Mouse (Mus musculus) forebrain, embryonic 16.5 days (tissue): ENCODE results near the gene Dlst. TPM values are rescaled to one million over a fixed set of nuclear protein-coding genes. Genes with fewer than 3 reads are reported as not detected.

Experiments
- ATAC-seq: fragments of 200-750 bp; cut with Nextera tagmentation; 2 replicates; pipeline ENCODE4 v1.8.0; 2017; ENCODE audit warnings: mild to moderate bottlenecking, moderate library complexity
- H3K27ac ChIP-seq: fragments of 300-500 bp; sonication (generic); 2 replicates; pipeline ENCODE4 v1.5.1; 2014; ENCODE audit warnings: low read length, control low read depth
- H3K27me3 ChIP-seq: fragments of 300-500 bp; sonication (generic); replicated peaks from 2 replicates; pipeline ENCODE4 v1.6.1; 2014; ENCODE audit warnings: low read length; ENCODE audit not compliant: control insufficient read depth, insufficient read depth
- H3K36me3 ChIP-seq: fragments of 300-500 bp; sonication (generic); 2 replicates; pipeline ENCODE4 v1.6.1; 2014; ENCODE audit not compliant: control insufficient read depth, insufficient read depth
- H3K4me1 ChIP-seq: fragments of 300-500 bp; sonication (generic); replicated peaks from 2 replicates; pipeline ENCODE4 v1.6.1; 2014; ENCODE audit warnings: low read length; ENCODE audit not compliant: control insufficient read depth, insufficient read depth
- H3K4me2 ChIP-seq: fragments of 300-500 bp; sonication (generic); 2 replicates; pipeline ENCODE4 v1.6.1; 2014; ENCODE audit warnings: mild to moderate bottlenecking, low read length, control low read depth
- H3K4me3 ChIP-seq: fragments of 300-500 bp; sonication (generic); replicated peaks from 2 replicates; pipeline ENCODE4 v1.5.1; 2014; ENCODE audit warnings: mild to moderate bottlenecking, low read length, control low read depth
- H3K9ac ChIP-seq: fragments of 300-500 bp; sonication (generic); replicated peaks from 2 replicates; pipeline ENCODE4 v1.6.1; 2014; ENCODE audit warnings: low read depth, low read length, control low read depth
- H3K9me3 ChIP-seq: fragments of 300-500 bp; sonication (generic); 2 replicates; pipeline ENCODE4 v1.6.1; 2016; ENCODE audit warnings: low read length; ENCODE audit not compliant: control insufficient read depth
- WGBS: fragments of 180-500 bp; shearing (Covaris S2); extraction: QIAGEN DNeasy Blood & Tissue Kit; methylation state at CpG from one replicate; pipeline ENCODE4 v1.1.7; 2014; 5-methylcytosine and 5-hydroxymethylcytosine counted together
- polyA plus RNA-seq: library from polyadenylated mRNA; unstranded; fragments of >200 nt; fragmentation: Nextera tagmentation; extraction: Ambion mirVana; gene quantifications from 2 replicates; pipeline ENCODE4 v1.2.1, GENCODE M21; 2015

The Dlst gene
- polyA plus RNA-seq: 102 and 106 TPM in 2 replicates

DNA sequence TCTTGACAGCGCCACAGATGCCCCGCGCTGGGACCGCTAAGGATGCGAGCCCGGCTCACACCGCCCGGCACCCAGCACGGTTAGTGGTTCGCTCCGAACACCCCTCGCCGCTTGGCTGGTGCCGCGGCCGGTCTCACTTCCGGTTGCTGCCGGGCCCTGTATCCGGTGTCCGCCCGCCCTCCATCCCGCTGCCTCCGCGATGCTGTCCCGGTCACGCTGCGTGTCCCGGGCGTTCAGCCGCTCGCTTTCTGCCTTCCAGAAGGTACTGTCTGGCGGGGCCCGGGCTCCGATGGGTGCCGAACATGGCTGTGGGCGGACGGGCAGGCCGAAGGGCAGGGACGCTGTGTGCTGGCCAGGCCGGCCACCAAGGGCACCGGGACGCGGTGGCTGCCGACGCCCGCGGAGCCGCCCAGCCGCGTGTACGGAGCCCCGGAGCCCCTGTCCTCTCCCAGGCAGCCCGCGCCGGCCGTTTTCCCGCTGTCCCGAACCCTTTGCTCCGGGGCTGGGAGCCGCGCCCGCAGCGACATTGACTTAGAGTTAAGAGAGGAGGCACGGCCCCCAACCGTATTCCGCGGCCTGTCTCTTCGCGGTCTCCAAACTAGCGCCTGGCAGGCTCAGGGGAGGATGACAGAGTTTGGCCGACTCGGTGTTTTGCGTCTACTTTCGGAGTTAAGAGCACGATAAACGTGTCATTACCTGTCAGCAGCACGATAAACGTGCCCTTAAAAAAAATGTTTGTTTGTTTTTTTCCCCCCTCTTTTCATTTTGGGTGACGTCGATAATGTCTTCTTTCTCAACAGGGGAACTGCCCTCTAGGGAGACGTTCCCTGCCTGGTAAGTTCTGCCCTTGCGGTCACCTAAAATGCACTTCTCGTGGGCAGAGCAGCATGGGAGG is at the start of gene Dlst, which contains the start of gene Prox2:
Gene Dlst, plus strand, starts transcription at position 136 of the 895 bp plus-strand sequence.
Gene Prox2, minus strand, starts transcription at position 62 of the 895 bp plus-strand sequence.
- Histone ChIP-seq H3K4me2 (peak within 1 kb of the TSS; percentile 78), H3K27me3 (no peaks in the 10 kb centered on the region), H3K4me1 (peaks cover 27% of the 10 kb centered on the region), H3K36me3 (no peaks in the 10 kb centered on the region), H3K9ac (peak within 1 kb of the TSS; percentile 90), H3K27ac (peak within 1 kb of the TSS; percentile 66), H3K9me3 (no peaks in the 10 kb centered on the region), H3K4me3 (peak within 1 kb of the TSS; percentile 76)
- ATAC-seq: peak; percentile 99
- under 1% methylated on average over 82 of the region's 83 CpGs for WGBS

DNA sequence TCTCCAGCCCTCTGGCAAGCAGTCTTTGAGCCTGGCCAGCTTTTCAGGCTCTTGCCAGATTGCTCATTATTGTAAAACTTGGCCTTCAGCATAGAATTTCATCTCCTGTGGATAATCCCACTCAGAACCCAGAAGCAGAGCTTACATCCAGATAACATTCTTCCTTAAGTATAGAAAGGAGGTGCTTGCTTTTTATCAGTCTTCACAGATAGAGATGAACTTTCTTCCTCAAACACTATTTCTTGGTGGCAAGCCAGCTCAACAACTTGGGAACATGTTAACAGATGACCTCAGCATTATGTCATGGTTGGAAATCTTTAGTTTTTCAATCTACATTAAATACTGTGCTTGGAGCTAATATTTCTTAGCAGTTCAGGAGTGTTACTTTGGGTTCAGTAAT is 39.6 kb upstream of the Dlst start:
- no peak for ATAC-seq
- Histone ChIP-seq H3K27ac (no peak overlapping the region), H3K27me3 (no peaks in the 10 kb centered on the region), H3K4me1 (no peaks in the 10 kb centered on the region; the same call in 1 of the 2 replicates), H3K36me3 (peaks cover 18% of the 10 kb centered on the region), H3K4me3 (no peak overlapping the region), H3K9ac (no peak overlapping the region), H3K4me2 (no peak overlapping the region), H3K9me3 (no peaks in the 10 kb centered on the region)

DNA sequence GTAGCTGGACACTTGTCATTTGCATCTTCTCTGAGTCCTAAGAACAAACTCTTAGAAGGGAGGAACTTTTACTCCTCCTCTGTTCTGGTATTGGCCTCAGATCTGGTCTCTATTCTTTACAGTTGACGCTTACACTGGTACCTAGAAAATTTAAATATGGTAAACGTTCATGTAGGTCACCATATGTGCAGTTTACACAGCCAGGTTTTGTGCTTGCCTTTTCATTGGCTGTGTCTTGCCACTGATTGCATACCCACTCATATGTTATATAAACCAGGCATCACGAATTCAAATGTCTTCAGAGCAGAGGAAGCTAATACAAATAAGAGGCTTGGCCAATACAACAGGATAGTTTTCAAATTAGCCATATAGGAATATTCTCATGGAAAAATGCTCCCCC is 33.5 kb upstream of the Dlst start:
- Histone ChIP-seq H3K4me3 (no peak overlapping the region), H3K27ac (no peak overlapping the region), H3K36me3 (peaks cover 5% of the 10 kb centered on the region; the same call in 1 of the 2 replicates), H3K4me2 (no peak overlapping the region), H3K27me3 (no peaks in the 10 kb centered on the region), H3K9ac (no peak overlapping the region), H3K4me1 (no peaks in the 10 kb centered on the region), H3K9me3 (no peaks in the 10 kb centered on the region)
- no peak for ATAC-seq
- WGBS: 78% methylated on average over 3 of the region's 3 CpGs

DNA sequence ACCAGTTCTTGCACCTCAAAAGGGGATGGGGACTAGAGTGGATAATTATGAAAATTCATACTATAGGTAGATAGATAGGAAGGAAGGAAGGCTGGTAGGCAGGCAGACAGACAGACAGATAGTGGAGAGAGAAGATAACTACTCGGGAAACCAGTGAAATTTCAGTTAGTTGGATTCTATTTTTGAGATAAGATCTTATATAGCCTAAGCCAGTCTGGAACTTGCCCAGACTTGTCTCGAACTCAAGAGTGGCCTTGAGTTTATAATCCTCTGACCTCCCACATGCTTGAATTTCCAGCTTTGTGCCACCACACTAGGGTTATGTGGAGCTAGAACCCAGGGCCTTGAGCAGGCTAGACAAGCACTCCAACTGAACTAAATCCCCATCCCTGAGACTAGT is 26.4 kb upstream of the Dlst start:
- ATAC-seq: no peak
- Histone ChIP-seq H3K9me3 (no peaks in the 10 kb centered on the region), H3K27ac (no peak overlapping the region), H3K9ac (no peak overlapping the region), H3K4me2 (no peak overlapping the region), H3K4me1 (no peaks in the 10 kb centered on the region), H3K4me3 (no peak overlapping the region), H3K36me3 (peaks cover 8% of the 10 kb centered on the region), H3K27me3 (no peaks in the 10 kb centered on the region)
- WGBS: 84% methylated on average over 2 of the region's 2 CpGs

DNA sequence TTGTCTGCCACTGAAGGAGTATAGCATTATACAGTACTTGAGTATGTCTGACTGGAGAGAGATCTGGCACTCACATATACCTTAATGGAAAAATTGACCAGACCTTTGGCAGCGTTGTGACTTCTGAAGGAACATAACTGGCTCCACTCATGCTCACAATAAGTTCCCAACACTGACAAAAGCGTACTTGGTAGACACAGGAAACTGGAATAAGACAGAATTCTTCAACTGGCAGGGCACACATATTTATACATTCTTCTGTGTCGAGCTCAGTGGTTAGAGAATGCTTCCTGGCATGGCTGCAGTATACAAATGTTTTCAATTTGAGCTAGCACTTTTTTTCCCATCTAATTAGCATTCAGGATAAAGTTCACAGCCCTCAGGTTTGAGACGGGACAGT is 25.7 kb upstream of the Dlst start:
- ATAC-seq: no peak
- Histone ChIP-seq H3K4me1 (no peaks in the 10 kb centered on the region), H3K27me3 (no peaks in the 10 kb centered on the region), H3K9ac (no peak overlapping the region), H3K36me3 (peaks cover 8% of the 10 kb centered on the region), H3K4me3 (no peak overlapping the region), H3K27ac (no peak overlapping the region), H3K9me3 (no peaks in the 10 kb centered on the region), H3K4me2 (no peak overlapping the region)
- WGBS: 75% methylated on average over 4 of the region's 4 CpGs

DNA sequence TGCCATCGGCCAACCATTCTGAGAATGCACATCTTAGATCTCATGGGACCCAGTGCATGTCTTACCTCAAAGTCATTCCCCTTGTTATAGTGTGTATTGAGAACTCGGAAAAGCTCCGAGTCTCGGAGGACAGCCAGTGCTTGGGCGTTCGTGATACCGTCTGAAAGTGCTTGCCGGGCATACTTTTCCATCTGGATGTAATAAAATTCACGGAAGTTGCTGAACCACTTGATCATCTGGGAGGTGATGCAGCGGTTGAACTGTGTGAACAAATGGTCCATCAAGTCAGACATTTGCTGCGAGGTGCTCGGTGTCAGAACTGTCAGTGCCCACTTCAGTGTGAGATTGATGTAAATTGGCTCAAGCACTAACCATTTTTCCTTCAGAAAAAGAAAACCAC is 22.8 kb upstream of the Dlst start:
- peaks cover 8% of the 10 kb centered on the region for H3K36me3 ChIP-seq
- WGBS: 97% methylated on average over 12 of the region's 12 CpGs
- H3K4me2 ChIP-seq: no peak overlapping the region

DNA sequence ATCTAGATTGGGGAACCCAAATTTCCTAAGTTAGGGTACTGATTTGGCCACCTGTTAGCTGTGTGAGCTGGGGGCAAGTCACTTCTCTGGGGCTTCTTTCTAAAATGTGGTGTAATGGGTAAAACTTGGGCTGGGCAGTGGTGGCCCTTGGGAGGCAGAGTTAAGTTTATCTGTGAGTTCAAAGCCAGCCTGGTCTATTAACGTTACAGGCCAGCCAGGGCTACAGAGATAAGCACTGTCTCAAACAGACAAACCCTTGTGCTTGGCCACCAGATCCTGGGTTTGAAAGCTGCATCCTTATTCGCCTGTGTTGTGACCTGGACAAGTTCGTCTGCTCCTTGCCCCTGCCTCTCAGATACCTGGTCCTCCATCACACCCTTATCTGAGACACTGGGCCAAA is 19.4 kb upstream of the Dlst start:
- no peak for ATAC-seq
- Histone ChIP-seq H3K27me3 (no peaks in the 10 kb centered on the region), H3K4me3 (no peak overlapping the region), H3K4me2 (no peak overlapping the region), H3K4me1 (no peaks in the 10 kb centered on the region; the same call in 1 of the 2 replicates), H3K27ac (no peak overlapping the region), H3K9ac (no peak overlapping the region), H3K9me3 (no peaks in the 10 kb centered on the region), H3K36me3 (peaks cover 8% of the 10 kb centered on the region)
- WGBS: 88% methylated on average over 3 of the region's 3 CpGs

More for the DNA sequence above, 22.8 kb upstream of the Dlst start:
- Histone ChIP-seq H3K9ac (no peak overlapping the region), H3K27ac (no peak overlapping the region), H3K4me1 (no peaks in the 10 kb centered on the region), H3K4me3 (no peak overlapping the region), H3K9me3 (no peaks in the 10 kb centered on the region), H3K27me3 (no peaks in the 10 kb centered on the region)
- no peak for ATAC-seq

DNA sequence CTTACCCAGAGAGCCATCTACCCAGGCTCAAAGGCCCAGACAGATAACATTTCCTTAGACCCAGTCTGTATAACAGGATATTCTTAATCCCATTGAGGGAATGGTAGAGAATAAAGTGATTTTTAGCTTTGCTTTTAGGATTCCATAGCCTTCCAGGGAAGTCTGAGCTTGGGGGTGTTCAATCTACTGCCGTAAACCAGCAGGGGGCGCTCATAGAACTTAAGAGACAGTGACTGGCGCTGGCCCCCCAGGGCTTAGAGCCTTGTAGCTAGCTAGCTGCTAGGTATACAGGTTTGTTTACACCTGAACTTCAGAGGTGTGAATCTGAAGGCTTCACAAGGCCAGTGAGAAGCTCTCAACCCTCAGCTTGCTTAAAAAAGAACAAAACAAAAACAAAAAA is 18.4 kb upstream of the Dlst start:
- Histone ChIP-seq H3K9me3 (no peaks in the 10 kb centered on the region), H3K4me1 (no peaks in the 10 kb centered on the region; the same call in 1 of the 2 replicates)
- ATAC-seq: no peak; the same call in 1 of the 2 replicates

DNA sequence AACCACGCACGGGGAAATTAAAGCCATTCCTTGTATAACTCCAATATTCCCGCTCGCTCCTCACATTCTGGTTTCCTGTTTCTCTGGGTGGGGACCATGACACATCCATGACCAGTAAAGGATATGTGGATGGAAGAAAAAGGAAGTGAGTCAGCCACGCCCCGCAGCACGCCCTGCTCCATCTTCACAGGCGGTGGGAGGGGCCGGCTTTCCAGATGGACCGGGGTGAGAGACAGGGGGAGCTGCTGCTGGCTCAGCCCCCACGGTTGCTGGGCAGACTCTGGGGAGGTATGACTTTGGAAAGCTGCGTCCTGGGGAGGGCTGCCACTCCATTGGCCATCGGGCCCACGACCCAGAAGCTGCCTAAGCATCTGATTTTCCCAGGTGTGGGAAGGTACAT is 16.6 kb upstream of the Dlst start:
- Histone ChIP-seq H3K27me3 (no peaks in the 10 kb centered on the region), H3K36me3 (no peaks in the 10 kb centered on the region), H3K9me3 (no peaks in the 10 kb centered on the region), H3K27ac (no peak overlapping the region), H3K4me3 (no peak overlapping the region), H3K4me2 (no peak overlapping the region), H3K9ac (no peak overlapping the region), H3K4me1 (no peaks in the 10 kb centered on the region; the same call in 1 of the 2 replicates)
- peak; percentile 48; the same call in 1 of the 2 replicates for ATAC-seq
- 47% methylated on average over 14 of the region's 14 CpGs for WGBS

More for the DNA sequence above, 18.4 kb upstream of the Dlst start:
- no peak overlapping the region for H3K9ac ChIP-seq
- 6% methylated on average over 3 of the region's 3 CpGs for WGBS
- H3K36me3 ChIP-seq: peaks cover 8% of the 10 kb centered on the region
- H3K27me3 ChIP-seq: no peaks in the 10 kb centered on the region
- no peak overlapping the region for H3K4me3 ChIP-seq
- H3K27ac ChIP-seq: no peak overlapping the region
- no peak overlapping the region for H3K4me2 ChIP-seq
